Mouse (Mus musculus) erythroblast, embryonic 14.5 days (primary cell): ENCODE data around the gene Sorbs2.

Experiments
- GATA1 ChIP-seq: IDR thresholded peaks from 2 replicates; pipeline ENCODE4 v1.6.1; 2012; ENCODE audit warnings: low read length, inconsistent platforms, mixed read lengths
- TAL1 ChIP-seq: IDR thresholded peaks from 3 replicates; pipeline ENCODE4 v1.6.1; 2012; ENCODE audit warnings: low read length, inconsistent platforms, mixed read lengths

DNA sequence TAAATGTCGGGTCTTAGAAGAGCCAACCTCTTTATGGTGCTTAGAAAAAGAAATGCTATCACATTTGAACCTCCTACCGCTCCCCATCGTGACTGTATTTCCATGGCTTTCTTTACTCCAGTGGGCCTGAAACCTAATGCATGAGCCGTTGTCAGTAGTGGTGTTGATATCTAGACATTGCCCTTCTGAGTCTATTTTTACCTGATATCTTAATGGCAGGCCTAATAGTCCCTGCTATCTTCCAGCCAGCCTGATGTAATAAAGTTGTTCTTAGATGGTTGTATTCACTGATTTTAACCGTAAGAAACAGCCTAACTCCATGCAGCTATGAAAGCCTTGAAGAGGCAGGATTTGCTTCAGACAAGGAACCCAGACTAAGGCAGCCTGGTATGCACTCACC, 142.4 kb downstream of the Sorbs2 start:
- TF ChIP-seq TAL1 (no peak), GATA1 (no peak)
